Mouse (Mus musculus) limb, embryonic 14.5 days (tissue): ENCODE data around the gene Erbb4. TPM values are rescaled to one million over a fixed set of nuclear protein-coding genes. Genes with fewer than 3 reads are reported as not detected.

Experiments used
- ATAC-seq: fragments of 200-750 bp; cut with Nextera tagmentation; 2 replicates; pipeline ENCODE4 v1.8.0; 2017; ENCODE audit warnings: low read depth, moderate number of reproducible peaks, moderate TSS enrichment; ENCODE audit not compliant: low FRiP score
- DNase-seq: peaks from one replicate; pipeline ENCODE4 v3.0.0-alpha.2; 2015; ENCODE audit warnings: low spot score
- H3K27ac ChIP-seq: fragments of 300-500 bp; sonication (generic); replicated peaks from 2 replicates; pipeline ENCODE4 v1.5.1; 2014; ENCODE audit warnings: low read depth, mild to moderate bottlenecking, low read length, moderate library complexity, mixed read lengths
- H3K27me3 ChIP-seq: fragments of 300-500 bp; sonication (generic); 2 replicates; pipeline ENCODE4 v1.6.1; 2014; ENCODE audit warnings: low read length, mixed read lengths; ENCODE audit not compliant: control insufficient read depth, insufficient read depth
- H3K36me3 ChIP-seq: fragments of 300-500 bp; sonication (generic); 2 replicates; pipeline ENCODE4 v1.6.1; 2014; ENCODE audit warnings: mild to moderate bottlenecking, low read length, moderate library complexity, mixed read lengths; ENCODE audit not compliant: control insufficient read depth, insufficient read depth
- H3K4me1 ChIP-seq: fragments of 300-500 bp; sonication (generic); 2 replicates; pipeline ENCODE4 v1.6.1; 2014; ENCODE audit warnings: antibody characterized with exemption, low read length, mixed read lengths; ENCODE audit not compliant: control insufficient read depth, insufficient read depth
- H3K4me2 ChIP-seq: fragments of 300-500 bp; sonication (generic); replicated peaks from 2 replicates; pipeline ENCODE4 v1.6.1; 2014; ENCODE audit warnings: low read depth, mild to moderate bottlenecking, low read length, moderate library complexity; ENCODE audit not compliant: severe bottlenecking
- H3K4me3 ChIP-seq: fragments of 300-500 bp; sonication (generic); replicated peaks from 2 replicates; pipeline ENCODE4 v1.5.1; 2014; ENCODE audit warnings: low read length
- H3K9ac ChIP-seq: fragments of 300-500 bp; sonication (generic); 2 replicates; pipeline ENCODE4 v1.6.1; 2014; ENCODE audit warnings: mild to moderate bottlenecking, low read depth, low read length, moderate library complexity; ENCODE audit not compliant: severe bottlenecking
- H3K9me3 ChIP-seq: fragments of 300-500 bp; sonication (generic); 2 replicates; pipeline ENCODE4 v1.6.1; 2016; ENCODE audit warnings: low read length; ENCODE audit not compliant: control insufficient read depth
- POLR2A ChIP-seq: fragments of 200-500 bp; IDR thresholded peaks from 2 replicates; pipeline ENCODE4 v1.8.0; 2012; ENCODE audit warnings: inconsistent platforms, mild to moderate bottlenecking, moderate library complexity, borderline replicate concordance; ENCODE audit not compliant: insufficient read depth, insufficient read length; ENCODE audit errors: extremely low read depth
- WGBS: fragments of 180-500 bp; shearing (Covaris S2); extraction: QIAGEN DNeasy Blood & Tissue Kit; methylation state at CpG from one replicate; pipeline ENCODE4 v1.1.7; 2014; 5-methylcytosine and 5-hydroxymethylcytosine counted together
- polyA plus RNA-seq, 2 experiments: library from polyadenylated mRNA; depleted of rRNA in 1 of 2; stranded (reverse) in 1 of 2; unstranded in 1 of 2; fragments of >200 nt; fragmentation: Nextera tagmentation in 1 of 2; extraction: Ambion mirVana in 1 of 2; gene quantifications; 2 replicates each; pipeline versions ENCODE4 v1.2.1 to v1.2.3; 2012 to 2014

Gene Erbb4
- polyA plus RNA-seq, 2 experiments = 0.68 to 2.0 TPM

GRCm38 (mm10) chr1:68886823-68887222 lies 221.0 kb downstream of the Erbb4 start:
- H3K9ac ChIP-seq = no peak overlapping the region
- no peak overlapping the region for H3K27ac ChIP-seq
- DNase-seq (no peak), ATAC-seq (no peak)
- H3K4me3 ChIP-seq = no peak overlapping the region
- H3K27me3 ChIP-seq = no peaks in the 10 kb centered on the region
- 38% methylated on average over 3 of the region's 3 CpGs for WGBS
- TF ChIP-seq POLR2A = no peak
- H3K4me2 ChIP-seq = no peak overlapping the region
- H3K9me3 ChIP-seq = no peaks in the 10 kb centered on the region
- no peaks in the 10 kb centered on the region for H3K36me3 ChIP-seq
- no peaks in the 10 kb centered on the region for H3K4me1 ChIP-seq

DNA sequence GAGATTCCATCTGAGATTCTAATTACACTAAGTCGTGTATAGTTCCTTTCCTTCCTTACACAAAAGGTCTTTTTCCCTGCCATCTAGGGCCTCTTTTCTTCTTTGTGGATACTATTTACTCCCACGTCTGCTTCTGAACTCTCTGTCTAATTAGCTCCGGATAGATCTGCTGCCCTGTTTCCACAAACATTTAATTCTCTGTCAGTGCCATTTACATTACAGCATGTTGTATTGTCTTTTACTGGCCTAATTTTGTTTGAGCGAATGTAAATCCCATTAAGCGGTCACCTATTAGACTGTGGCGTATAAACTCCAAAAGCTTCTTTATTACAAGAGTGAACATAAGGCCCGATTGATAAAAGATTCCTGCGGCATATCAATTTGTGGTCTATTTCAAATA lies 232.9 kb downstream of the Erbb4 start:
- Histone ChIP-seq H3K4me3 (no peak overlapping the region), H3K9me3 (no peaks in the 10 kb centered on the region), H3K4me1 (no peaks in the 10 kb centered on the region), H3K36me3 (no peaks in the 10 kb centered on the region), H3K27ac (no peak overlapping the region), H3K27me3 (no peaks in the 10 kb centered on the region), H3K4me2 (no peak overlapping the region), H3K9ac (no peak overlapping the region)
- 71% methylated on average over 8 of the region's 8 CpGs for WGBS
- no peak for ATAC-seq
- TF ChIP-seq POLR2A = no peak
- no peak for DNase-seq

DNA sequence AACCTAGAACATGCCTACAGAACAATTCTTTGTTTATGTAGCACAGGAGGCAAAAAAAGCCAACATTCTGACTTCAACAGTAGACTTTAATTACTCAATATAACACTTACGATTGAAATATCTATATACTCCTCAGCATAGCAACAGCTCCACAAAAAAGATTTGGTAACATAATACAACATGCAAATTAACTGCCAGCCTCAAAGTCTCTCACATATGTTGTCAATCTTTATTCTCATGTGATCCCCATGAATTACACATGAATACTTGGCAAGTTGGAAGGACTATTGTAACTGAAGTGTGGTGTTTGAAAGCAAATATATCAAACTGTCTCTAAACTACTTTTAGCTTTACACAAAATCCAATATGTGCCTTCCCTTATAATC lies 234.2 kb downstream of the Erbb4 start:
- TF ChIP-seq POLR2A = no peak
- Histone ChIP-seq H3K4me2 (no peak overlapping the region), H3K4me3 (no peak overlapping the region), H3K36me3 (no peaks in the 10 kb centered on the region), H3K9me3 (no peaks in the 10 kb centered on the region), H3K9ac (no peak overlapping the region), H3K27ac (no peak overlapping the region), H3K4me1 (no peaks in the 10 kb centered on the region), H3K27me3 (no peaks in the 10 kb centered on the region)
- no peak for ATAC-seq
- WGBS = 71% methylated on average over 1 of the region's 1 CpGs
- DNase-seq = no peak

- H3K27me3 ChIP-seq = no peaks in the 10 kb centered on the region
- H3K9me3 ChIP-seq = no peaks in the 10 kb centered on the region
- no peak for TF ChIP-seq POLR2A
- H3K27ac ChIP-seq = no peak overlapping the region
- no peak overlapping the region for H3K9ac ChIP-seq
- ATAC-seq (no peak), DNase-seq (no peak)
- H3K4me2 ChIP-seq = no peak overlapping the region
- no peaks in the 10 kb centered on the region for H3K4me1 ChIP-seq
- H3K4me3 ChIP-seq = no peak overlapping the region
- WGBS = 65% methylated on average over 2 of the region's 2 CpGs
- H3K36me3 ChIP-seq = no peaks in the 10 kb centered on the region
Measured at GRCm38 (mm10) chr1:68872976-68873634, 234.8 kb downstream of the Erbb4 start.

DNA sequence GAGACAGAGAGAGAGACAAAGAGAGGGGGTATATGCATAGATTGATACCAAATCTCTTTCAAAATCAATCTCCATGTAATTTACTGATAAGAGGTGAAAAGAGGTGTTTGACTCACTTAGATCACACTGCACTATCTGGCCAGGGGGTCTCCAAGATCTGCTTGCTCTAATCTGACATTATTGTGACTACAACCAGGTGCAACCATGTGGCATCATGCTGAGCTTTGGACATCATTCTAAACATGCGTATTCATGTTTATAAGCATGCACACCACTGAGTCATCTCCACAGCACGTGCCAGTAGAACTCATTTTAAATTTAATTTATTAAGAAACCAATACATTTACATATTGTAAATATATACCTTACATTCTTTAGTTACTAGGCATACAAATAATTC lies 247.5 kb downstream of the Erbb4 start:
- H3K4me2 ChIP-seq = no peak overlapping the region
- no peak overlapping the region for H3K4me3 ChIP-seq
- WGBS = 88% methylated on average over 2 of the region's 2 CpGs
- H3K27me3 ChIP-seq = no peaks in the 10 kb centered on the region
- no peaks in the 10 kb centered on the region for H3K36me3 ChIP-seq
- no peak overlapping the region for H3K9ac ChIP-seq
- DNase-seq (no peak), ATAC-seq (no peak)
- no peak for TF ChIP-seq POLR2A
- no peak overlapping the region for H3K27ac ChIP-seq
- no peaks in the 10 kb centered on the region for H3K4me1 ChIP-seq
- no peaks in the 10 kb centered on the region for H3K9me3 ChIP-seq

DNA sequence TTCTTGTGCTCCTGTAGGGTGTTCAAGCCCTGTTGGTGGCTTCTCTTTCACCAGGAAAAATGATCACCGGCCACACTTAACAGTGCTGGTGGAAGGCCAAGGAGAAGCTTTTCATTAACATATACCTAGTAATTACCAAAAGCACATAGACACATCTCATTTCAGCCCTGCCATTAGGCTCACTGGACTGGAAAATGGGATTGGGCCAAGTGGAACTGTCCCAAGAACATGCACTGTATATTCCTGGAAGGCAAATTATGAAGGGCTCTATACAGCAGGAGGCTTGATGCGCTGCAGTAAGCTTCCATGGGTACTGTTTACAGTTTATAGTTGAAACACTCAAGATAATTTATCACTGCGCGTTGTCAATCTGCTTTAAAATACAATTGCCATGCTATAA lies 248.4 kb downstream of the Erbb4 start:
- Histone ChIP-seq H3K9ac (no peak overlapping the region), H3K27ac (no peak overlapping the region), H3K9me3 (no peaks in the 10 kb centered on the region), H3K36me3 (no peaks in the 10 kb centered on the region), H3K4me3 (no peak overlapping the region), H3K4me1 (no peaks in the 10 kb centered on the region), H3K27me3 (no peaks in the 10 kb centered on the region), H3K4me2 (no peak overlapping the region)
- DNase-seq (no peak), ATAC-seq (no peak)
- 92% methylated on average over 4 of the region's 4 CpGs for WGBS
- no peak for TF ChIP-seq POLR2A
